Mouse (Mus musculus): ENCODE data around the gene Fndc3b. TPM values are rescaled to one million over a fixed set of nuclear protein-coding genes. Genes with fewer than 3 reads are reported as not detected.

Gene Fndc3b
- polyA plus RNA-seq, 1 experiment from 2014 or later, result 14.6 TPM

DNA sequence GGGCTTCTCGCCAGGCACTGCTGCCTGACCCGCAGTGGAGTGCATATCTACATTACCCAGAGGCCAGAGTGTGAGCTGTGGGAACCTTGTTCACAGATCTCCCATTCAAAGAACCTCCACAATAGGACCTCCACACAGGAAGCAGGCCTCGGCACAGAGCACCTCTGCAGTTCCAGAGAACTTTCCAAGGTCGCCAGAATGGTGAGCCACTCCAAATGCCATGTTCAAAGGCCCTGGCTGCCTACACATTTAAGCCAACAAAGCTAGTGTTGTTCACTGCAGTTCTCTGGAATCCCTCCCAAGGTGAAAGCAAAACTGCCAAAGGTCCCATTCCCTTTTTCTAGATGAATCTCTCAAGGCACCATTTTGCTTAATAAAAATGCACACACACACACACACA, 55.4 kb downstream of the Fndc3b start:
- no peak for ATAC-seq (ENCODE audit: low FRiP score, low read depth)
- no peak overlapping the region for H3K9ac ChIP-seq (replicated peaks)
- no peak overlapping the region for H3K4me2 ChIP-seq (replicated peaks)

DNA sequence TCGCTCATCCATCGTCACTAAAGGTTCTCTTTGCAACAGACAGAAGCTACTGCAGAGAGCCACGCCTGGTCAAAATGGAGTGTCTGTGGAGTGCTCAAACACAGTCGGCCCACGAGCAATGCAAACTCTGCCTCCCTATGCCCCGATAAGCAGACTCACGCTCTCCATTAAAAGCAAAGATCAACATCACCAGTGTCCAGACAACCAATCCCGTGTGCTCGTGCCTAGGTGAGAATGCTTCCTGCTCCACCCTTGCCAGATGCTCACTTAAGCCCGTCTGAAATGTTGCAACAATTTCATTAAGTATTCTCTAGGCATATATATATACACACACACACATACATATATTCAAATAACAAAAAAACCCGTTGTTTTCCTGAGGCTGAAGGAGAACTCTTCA, 56.1 kb downstream of the Fndc3b start:
- no peak overlapping the region for H3K9ac ChIP-seq (replicated peaks)
- no peaks in the 10 kb centered on the region for H3K27me3 ChIP-seq
- H3K36me3 ChIP-seq, result no peaks in the 10 kb centered on the region
- no peak overlapping the region for H3K4me3 ChIP-seq
- no peak for ATAC-seq (ENCODE audit: low FRiP score, low read depth)
- no peaks in the 10 kb centered on the region for H3K9me3 ChIP-seq
- no peak overlapping the region for H3K4me2 ChIP-seq (replicated peaks)
- peaks cover 13% of the 10 kb centered on the region; the same call in 1 of the 2 replicates for H3K4me1 ChIP-seq
- WGBS, result 90% methylated on average over 11 of the region's 11 CpGs
- no peak overlapping the region for H3K27ac ChIP-seq (replicated peaks)

More for the DNA sequence above, 55.4 kb downstream of the Fndc3b start:
- Histone ChIP-seq H3K4me3 (no peak overlapping the region), H3K27ac (replicated peaks) (no peak overlapping the region), H3K27me3 (no peaks in the 10 kb centered on the region), H3K36me3 (no peaks in the 10 kb centered on the region), H3K4me1 (peaks cover 13% of the 10 kb centered on the region; the same call in 1 of the 2 replicates), H3K9me3 (no peaks in the 10 kb centered on the region)
- WGBS, result 75% methylated on average over 4 of the region's 4 CpGs

DNA sequence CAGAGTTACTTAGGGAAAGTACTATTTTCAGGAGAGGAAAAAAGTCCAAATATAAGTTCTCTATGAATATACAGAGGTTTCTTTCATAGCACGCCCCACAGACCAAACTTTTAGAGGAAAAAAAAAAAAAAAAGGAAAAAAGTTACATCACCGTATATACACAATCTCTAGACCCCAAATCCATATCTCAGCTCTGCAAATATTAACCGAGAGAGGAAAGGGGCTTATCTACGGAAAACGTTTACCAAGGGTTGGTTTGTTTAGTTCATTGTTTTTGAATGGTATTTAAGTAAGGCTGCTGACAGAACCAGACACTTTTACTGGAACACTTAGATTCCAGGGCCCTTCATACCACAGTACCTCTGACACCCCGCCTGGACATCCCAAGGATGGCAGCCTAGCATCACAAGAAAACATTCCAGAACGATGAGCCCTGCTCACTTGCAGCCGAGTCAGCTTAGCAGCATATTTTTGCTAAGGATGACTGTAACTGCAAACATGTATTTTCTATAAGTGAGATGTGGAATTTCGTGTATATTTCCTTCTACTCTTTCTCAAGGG, 58.6 kb downstream of the Fndc3b start:
- Histone ChIP-seq H3K4me2 (replicated peaks) (no peak overlapping the region), H3K4me3 (no peak overlapping the region), H3K27me3 (no peaks in the 10 kb centered on the region), H3K4me1 (peaks cover 13% of the 10 kb centered on the region; the same call in 1 of the 2 replicates), H3K27ac (replicated peaks) (no peak overlapping the region), H3K36me3 (no peaks in the 10 kb centered on the region), H3K9ac (replicated peaks) (no peak overlapping the region), H3K9me3 (no peaks in the 10 kb centered on the region)
- ATAC-seq (ENCODE audit: low FRiP score, low read depth), result no peak
- WGBS, result 83% methylated on average over 9 of the region's 9 CpGs

DNA sequence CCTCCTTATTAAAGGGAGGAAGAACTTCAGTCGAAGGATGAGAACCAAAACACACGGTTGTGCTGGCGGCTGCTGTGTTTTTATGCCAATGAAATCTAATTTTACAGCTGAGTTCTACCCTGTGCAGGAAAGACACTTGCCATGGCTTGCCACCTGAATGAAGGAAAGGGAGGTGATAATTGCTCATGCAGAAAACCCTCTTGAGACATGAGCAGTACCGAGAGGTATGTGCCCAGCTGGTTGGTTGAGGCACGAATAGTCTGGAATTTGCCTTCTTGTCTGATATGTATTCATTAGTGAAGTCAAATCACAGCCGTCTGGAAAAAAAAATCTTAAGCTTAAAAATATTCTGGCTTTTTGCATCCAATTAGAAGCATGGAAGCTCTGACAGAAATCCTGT, 59.4 kb downstream of the Fndc3b start:
- no peak overlapping the region for H3K4me2 ChIP-seq (replicated peaks)
- no peak for ATAC-seq (ENCODE audit: low FRiP score, low read depth)
- 59% methylated on average over 6 of the region's 6 CpGs for WGBS
- H3K9ac ChIP-seq (replicated peaks), result no peak overlapping the region
- H3K27me3 ChIP-seq, result no peaks in the 10 kb centered on the region
- H3K27ac ChIP-seq (replicated peaks), result no peak overlapping the region
- no peaks in the 10 kb centered on the region for H3K36me3 ChIP-seq
- H3K4me1 ChIP-seq, result peaks cover 8% of the 10 kb centered on the region; the same call in 1 of the 2 replicates
- H3K9me3 ChIP-seq, result no peaks in the 10 kb centered on the region
- H3K4me3 ChIP-seq, result no peak overlapping the region

DNA sequence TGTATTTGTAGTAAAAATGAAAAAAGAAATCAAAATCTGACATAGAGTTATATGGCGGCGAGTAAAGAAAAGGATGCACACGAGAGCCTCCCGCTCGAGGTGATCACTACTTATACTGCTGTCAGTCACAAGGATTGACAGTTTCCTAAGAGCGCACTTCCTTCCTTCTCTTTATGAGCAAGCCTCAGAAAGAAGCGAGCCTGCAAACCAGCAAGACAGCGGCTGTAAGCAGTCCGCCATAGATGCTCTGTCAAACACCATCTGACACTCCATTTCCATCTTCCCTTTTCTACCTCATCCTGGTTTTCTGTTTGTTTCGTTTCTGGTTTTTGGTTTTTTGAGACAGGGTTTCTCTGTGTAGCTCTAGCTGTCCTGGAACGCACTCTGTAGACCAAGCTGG, 61.0 kb downstream of the Fndc3b start:
- H3K36me3 ChIP-seq, result no peaks in the 10 kb centered on the region
- no peak overlapping the region for H3K4me2 ChIP-seq (replicated peaks)
- H3K27me3 ChIP-seq, result no peaks in the 10 kb centered on the region
- H3K27ac ChIP-seq (replicated peaks), result no peak overlapping the region
- no peak for ATAC-seq (ENCODE audit: low FRiP score, low read depth)
- no peak overlapping the region for H3K9ac ChIP-seq (replicated peaks)
- peaks cover 8% of the 10 kb centered on the region; the same call in 1 of the 2 replicates for H3K4me1 ChIP-seq
- H3K4me3 ChIP-seq, result no peak overlapping the region
- WGBS, result 93% methylated on average over 11 of the region's 11 CpGs
- no peaks in the 10 kb centered on the region for H3K9me3 ChIP-seq

DNA sequence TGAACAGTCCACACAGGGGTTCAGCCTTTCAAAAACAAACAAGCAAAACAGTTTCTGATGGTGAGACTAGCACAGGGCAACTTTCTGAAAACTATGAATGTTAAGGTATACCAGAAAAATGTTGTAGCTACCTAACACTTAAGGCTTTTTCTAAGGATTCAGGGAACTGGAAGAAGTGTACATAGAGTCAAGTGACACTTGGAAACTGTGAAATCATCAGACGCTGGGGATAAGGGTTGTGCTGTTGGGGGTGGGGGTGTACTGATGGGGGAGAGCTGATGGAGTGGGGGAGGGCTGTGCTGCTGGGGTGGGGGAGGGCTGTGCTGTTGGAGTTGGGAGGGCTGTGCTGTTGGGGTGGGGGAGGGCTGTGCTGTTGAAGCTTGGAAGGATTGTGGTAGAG, 61.8 kb downstream of the Fndc3b start:
- WGBS, result 68% methylated on average over 1 of the region's 1 CpGs
- no peak for ATAC-seq (ENCODE audit: low FRiP score, low read depth)

DNA sequence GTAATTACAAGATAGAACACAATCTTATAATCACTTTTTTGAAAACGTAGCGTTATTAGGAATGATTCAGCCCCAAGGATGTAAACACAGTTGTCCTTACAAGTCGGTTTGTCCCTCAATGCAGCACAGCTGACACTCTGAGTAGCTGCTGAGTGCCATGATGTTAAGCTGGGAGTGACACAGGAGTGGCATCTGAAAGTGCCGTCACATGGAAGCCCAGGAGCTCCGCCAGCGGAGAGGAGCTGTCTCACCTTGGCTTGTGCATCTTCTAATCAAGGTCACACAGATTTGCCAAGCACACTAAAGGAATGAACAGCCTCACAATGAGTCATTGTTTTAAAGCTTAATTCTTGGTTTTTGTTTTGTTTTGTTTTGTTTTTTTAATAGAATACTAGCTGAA, 68.7 kb downstream of the Fndc3b start:
- no peak overlapping the region for H3K4me2 ChIP-seq (replicated peaks)
- H3K9ac ChIP-seq (replicated peaks), result no peak overlapping the region
- no peak for ATAC-seq (ENCODE audit: low FRiP score, low read depth)
- no peaks in the 10 kb centered on the region for H3K9me3 ChIP-seq
- H3K27ac ChIP-seq (replicated peaks), result no peak overlapping the region
- 91% methylated on average over 6 of the region's 6 CpGs for WGBS
- H3K36me3 ChIP-seq, result 0 out of 2 replicates have a peak, but pooled peaks cover 2% of the 10 kb centered on the region
- no peak overlapping the region for H3K4me3 ChIP-seq
- no peaks in the 10 kb centered on the region for H3K4me1 ChIP-seq
- no peaks in the 10 kb centered on the region for H3K27me3 ChIP-seq

More for the DNA sequence above, 61.8 kb downstream of the Fndc3b start:
- Histone ChIP-seq H3K9ac (replicated peaks) (no peak overlapping the region), H3K4me1 (peaks cover 8% of the 10 kb centered on the region; the same call in 1 of the 2 replicates), H3K9me3 (no peaks in the 10 kb centered on the region), H3K4me3 (no peak overlapping the region), H3K4me2 (replicated peaks) (no peak overlapping the region), H3K36me3 (no peaks in the 10 kb centered on the region), H3K27me3 (no peaks in the 10 kb centered on the region), H3K27ac (replicated peaks) (no peak overlapping the region)

DNA sequence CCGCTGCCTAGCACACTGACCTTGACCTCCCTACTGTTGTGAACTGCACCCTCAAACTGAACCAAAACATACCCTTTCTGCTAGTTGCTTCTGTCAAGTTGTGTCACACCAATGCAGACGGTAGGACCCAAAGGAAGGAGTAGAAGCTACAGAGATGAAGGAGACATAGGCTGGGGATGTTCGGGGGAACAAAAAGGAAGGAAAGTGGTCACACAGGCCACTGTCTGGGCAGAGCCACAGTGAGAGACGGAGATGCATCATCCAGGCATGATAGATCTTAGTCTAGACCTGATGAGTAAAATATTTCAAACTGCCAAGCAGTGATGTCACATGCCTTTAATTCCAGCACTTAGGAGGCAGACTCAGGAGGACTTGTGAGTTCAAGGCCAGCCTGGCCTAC, 71.4 kb downstream of the Fndc3b start:
- Histone ChIP-seq H3K27ac (replicated peaks) (no peak overlapping the region), H3K27me3 (no peaks in the 10 kb centered on the region), H3K9ac (replicated peaks) (no peak overlapping the region), H3K36me3 (0 out of 2 replicates have a peak, but pooled peaks cover 2% of the 10 kb centered on the region), H3K4me1 (peaks cover 7% of the 10 kb centered on the region; the same call in 1 of the 2 replicates), H3K4me2 (replicated peaks) (no peak overlapping the region), H3K4me3 (no peak overlapping the region), H3K9me3 (no peaks in the 10 kb centered on the region)
- ATAC-seq (ENCODE audit: low FRiP score, low read depth), result no peak
- 83% methylated on average over 4 of the region's 4 CpGs for WGBS

DNA sequence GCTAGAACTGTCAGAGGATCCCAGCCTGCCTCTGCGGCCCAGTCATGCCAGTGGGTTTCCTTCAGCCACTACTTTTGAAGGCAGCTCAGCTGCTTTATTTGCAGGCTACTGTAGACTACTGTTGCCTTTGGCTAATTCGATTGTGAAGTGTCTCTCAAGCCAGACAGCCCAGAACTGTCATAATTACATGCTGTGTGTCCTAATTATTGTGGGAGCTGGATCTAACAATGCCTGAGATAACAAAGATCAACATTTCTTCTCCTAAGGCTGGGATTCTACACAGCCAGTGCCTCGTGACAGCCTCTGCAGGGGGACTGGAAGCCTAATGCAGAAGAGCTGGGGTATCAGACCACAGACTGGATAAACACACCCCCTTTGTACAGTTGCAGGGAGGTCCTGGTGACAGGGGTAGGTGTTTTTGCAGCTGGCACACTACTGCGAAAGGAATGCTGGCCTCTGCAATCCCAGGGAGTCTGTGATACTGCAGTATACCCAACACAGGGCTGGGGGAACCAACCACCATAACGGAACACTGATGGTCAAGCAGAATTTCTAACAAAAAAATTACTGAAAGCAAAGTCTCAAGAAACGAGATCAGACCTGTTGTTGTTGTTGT, 74.0 kb downstream of the Fndc3b start:
- Histone ChIP-seq H3K9ac (replicated peaks) (no peak overlapping the region), H3K27me3 (no peaks in the 10 kb centered on the region), H3K27ac (replicated peaks) (no peak overlapping the region), H3K4me3 (no peak overlapping the region), H3K4me1 (peaks cover 7% of the 10 kb centered on the region; the same call in 1 of the 2 replicates), H3K4me2 (replicated peaks) (no peak overlapping the region), H3K36me3 (0 out of 2 replicates have a peak, but pooled peaks cover 2% of the 10 kb centered on the region), H3K9me3 (no peaks in the 10 kb centered on the region)
- ATAC-seq (ENCODE audit: low FRiP score, low read depth), result no peak
- WGBS, result 70% methylated on average over 6 of the region's 6 CpGs

DNA sequence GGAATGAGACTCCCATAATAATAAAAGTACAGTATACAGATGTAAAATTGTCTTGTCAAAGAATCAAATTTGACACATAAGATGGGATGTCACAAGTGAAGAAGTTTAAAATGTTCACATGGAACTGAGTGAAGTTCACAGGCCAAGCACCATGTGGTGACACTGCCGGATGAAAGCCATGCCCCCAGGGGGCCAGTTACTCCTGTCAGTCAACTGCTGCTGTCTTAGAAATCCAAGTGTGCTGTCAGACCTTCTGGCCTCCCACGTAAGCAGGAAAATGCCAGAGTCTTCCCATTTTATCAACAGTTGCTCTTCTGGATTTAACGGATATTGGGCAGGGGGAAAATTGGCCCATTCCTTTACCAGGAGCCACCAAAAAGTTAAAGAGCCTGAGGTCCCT, 75.3 kb downstream of the Fndc3b start:
- no peak for ATAC-seq (ENCODE audit: low FRiP score, low read depth)
- Histone ChIP-seq H3K27me3 (no peaks in the 10 kb centered on the region), H3K4me2 (replicated peaks) (no peak overlapping the region), H3K4me1 (peaks cover 7% of the 10 kb centered on the region; the same call in 1 of the 2 replicates), H3K9me3 (no peaks in the 10 kb centered on the region), H3K9ac (replicated peaks) (no peak overlapping the region), H3K4me3 (no peak overlapping the region), H3K27ac (replicated peaks) (no peak overlapping the region), H3K36me3 (no peaks in the 10 kb centered on the region)
- 29% methylated on average over 3 of the region's 3 CpGs for WGBS

DNA sequence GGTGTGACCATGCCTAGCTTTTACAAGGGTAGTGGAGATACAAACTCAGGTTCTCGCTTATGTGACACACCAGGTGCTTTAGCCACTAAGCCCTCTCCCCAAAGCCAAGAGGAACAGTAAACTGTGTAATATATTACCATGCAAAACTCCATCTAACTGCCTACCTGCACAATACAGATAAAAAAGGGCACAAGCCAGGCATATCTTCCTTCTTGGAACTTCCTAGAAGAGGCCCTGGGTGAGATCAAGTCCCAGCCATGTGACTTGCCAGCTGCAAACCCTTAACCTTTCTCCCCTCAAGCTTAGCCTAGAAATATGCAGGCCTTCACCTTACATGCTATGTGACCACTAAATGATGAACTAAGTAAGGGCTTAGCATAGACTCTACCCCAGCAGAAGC, 78.2 kb downstream of the Fndc3b start:
- H3K4me3 ChIP-seq, result no peak overlapping the region
- no peak overlapping the region for H3K4me2 ChIP-seq (replicated peaks)
- no peak overlapping the region for H3K27ac ChIP-seq (replicated peaks)
- 91% methylated on average over 1 of the region's 1 CpGs for WGBS
- H3K9me3 ChIP-seq, result no peaks in the 10 kb centered on the region
- ATAC-seq (ENCODE audit: low FRiP score, low read depth), result no peak
- H3K27me3 ChIP-seq, result no peaks in the 10 kb centered on the region
- H3K36me3 ChIP-seq, result no peaks in the 10 kb centered on the region
- no peak overlapping the region for H3K9ac ChIP-seq (replicated peaks)
- peaks cover 7% of the 10 kb centered on the region; the same call in 1 of the 2 replicates for H3K4me1 ChIP-seq

DNA sequence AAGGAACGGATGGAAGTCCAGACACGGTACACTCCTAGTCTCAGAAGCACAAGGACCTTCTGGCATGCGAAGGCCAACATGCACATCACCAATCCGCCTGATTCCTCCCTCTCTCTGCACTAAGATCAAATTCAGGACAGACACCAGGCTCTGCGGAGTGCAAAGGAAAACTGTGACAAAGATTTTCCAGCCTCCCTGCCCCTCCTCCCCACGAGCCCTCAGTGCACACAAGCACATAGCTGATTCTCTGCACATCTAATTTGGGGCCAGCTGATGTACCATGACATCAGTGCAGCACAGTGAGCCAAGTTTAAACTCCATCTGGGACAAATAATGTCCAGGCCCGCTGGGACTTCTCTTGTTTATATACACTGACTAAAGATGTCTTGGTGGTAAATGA, 80.0 kb downstream of the Fndc3b start:
- WGBS, result 83% methylated on average over 7 of the region's 7 CpGs

More for the DNA sequence above, 80.0 kb downstream of the Fndc3b start:
- Histone ChIP-seq H3K9me3 (no peaks in the 10 kb centered on the region), H3K4me1 (peaks cover 7% of the 10 kb centered on the region; the same call in 1 of the 2 replicates), H3K27me3 (no peaks in the 10 kb centered on the region), H3K4me2 (replicated peaks) (no peak overlapping the region), H3K9ac (replicated peaks) (no peak overlapping the region), H3K4me3 (no peak overlapping the region), H3K36me3 (no peaks in the 10 kb centered on the region), H3K27ac (replicated peaks) (no peak overlapping the region)
- ATAC-seq (ENCODE audit: low FRiP score, low read depth), result no peak

Measured in midbrain, embryonic 12.5 days (tissue).